Mouse (Mus musculus): ENCODE results near the gene Abhd2. TPM values are rescaled to one million over a fixed set of nuclear protein-coding genes. Genes with fewer than 3 reads are reported as not detected.

Abhd2 gene
- polyA plus RNA-seq, 1 experiment: 12.8 TPM

GRCm38 (mm10) chr7:79387991-79388390 is 115.0 kb downstream of the Abhd2 start:
- no peak overlapping the region for H3K27ac ChIP-seq (ENCODE audit: insufficient read depth, low read length)
- H3K4me1 ChIP-seq (ENCODE audit: control insufficient read depth, insufficient read depth, insufficient read length): no peaks in the 10 kb centered on the region
- no peak for DNase-seq (ENCODE audit: low read depth in 1 of 2, low spot score in 2 of 2)
- no peak for TF ChIP-seq POLR2A (IDR thresholded peaks at IDR 0.05; ENCODE audit: low read depth, low read length)
- no peak for TF ChIP-seq CTCF (IDR thresholded peaks at IDR 0.05; ENCODE audit: extremely low read depth, insufficient read depth, insufficient read length, insufficient replicate concordance)
- 87% methylated on average over 7 of the region's 7 CpGs for WGBS
- no peaks in the 10 kb centered on the region for H3K27me3 ChIP-seq (ENCODE audit: control insufficient read depth, insufficient read depth, low read length)
- no peak overlapping the region for H3K4me3 ChIP-seq (ENCODE audit: extremely low read depth, insufficient read depth, insufficient read length)
- H3K36me3 ChIP-seq (ENCODE audit: control insufficient read depth, insufficient read depth, low read length): no peaks in the 10 kb centered on the region

DNA sequence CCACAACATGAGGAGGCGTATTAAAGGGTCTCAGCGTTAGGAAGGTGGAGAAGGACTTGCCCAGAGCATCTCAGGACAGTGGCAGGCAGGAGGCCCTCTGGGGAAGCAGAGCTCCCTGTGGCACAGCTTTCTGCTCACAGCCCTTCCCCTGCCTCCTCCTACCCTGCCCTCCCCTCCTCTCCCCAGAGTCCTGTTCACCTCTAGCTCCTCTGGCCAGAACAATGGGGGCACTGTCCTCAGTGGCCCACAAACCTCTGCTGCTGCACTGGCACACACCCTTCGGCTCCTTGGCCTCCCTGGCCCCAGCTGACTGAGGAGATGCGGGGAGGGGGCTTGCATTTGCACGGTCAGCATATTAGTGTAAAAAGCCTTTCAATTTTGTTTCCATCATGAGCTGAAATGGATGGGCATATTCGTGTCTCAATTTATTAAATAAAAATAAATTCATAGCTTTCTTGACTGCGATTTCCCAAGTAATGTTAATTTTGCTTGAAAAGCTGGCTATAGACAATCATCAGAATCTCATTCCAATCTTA is 115.7 kb downstream of the Abhd2 start:
- Histone ChIP-seq H3K27ac (ENCODE audit: insufficient read depth, low read length) (no peak overlapping the region), H3K27me3 (ENCODE audit: control insufficient read depth, insufficient read depth, low read length) (no peaks in the 10 kb centered on the region), H3K4me1 (ENCODE audit: control insufficient read depth, insufficient read depth, insufficient read length) (no peaks in the 10 kb centered on the region), H3K36me3 (ENCODE audit: control insufficient read depth, insufficient read depth, low read length) (no peaks in the 10 kb centered on the region), H3K4me3 (ENCODE audit: extremely low read depth, insufficient read depth, insufficient read length) (no peak overlapping the region)
- TF ChIP-seq POLR2A (IDR thresholded peaks at IDR 0.05; ENCODE audit: low read depth, low read length): no peak
- TF ChIP-seq CTCF (IDR thresholded peaks at IDR 0.05; ENCODE audit: extremely low read depth, insufficient read depth, insufficient read length, insufficient replicate concordance): no peak
- DNase-seq (ENCODE audit: low read depth in 1 of 2, low spot score in 2 of 2): no peak
- 94% methylated on average over 7 of the region's 7 CpGs for WGBS

- H3K27ac ChIP-seq (ENCODE audit: insufficient read depth, low read length): no peak overlapping the region
Measured at GRCm38 (mm10) chr7:79390141-79390708, 117.2 kb downstream of the Abhd2 start.

DNA sequence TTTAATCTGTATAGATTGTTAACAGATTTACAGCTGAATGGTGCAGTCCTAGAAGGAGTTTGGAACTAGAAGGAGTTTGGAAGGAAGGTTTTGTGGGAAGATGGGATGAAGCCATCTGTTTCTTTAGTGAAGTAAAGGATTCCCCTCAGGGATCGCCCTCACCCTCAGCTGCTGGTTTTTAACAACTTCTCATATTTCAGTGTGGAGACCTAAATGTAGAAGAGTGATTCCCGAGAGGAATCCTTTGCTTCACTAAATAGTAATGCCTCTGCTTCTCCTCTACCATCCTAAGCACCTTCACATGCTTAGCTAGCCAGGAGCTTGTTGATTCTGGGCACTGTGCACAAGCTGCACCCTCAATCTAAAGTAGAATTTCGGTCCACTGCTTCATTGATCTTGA is 118.5 kb downstream of the Abhd2 start:
- peak overlapping the region; percentile 95; the same call in 1 of the 2 replicates for H3K4me3 ChIP-seq (ENCODE audit: extremely low read depth, insufficient read depth, insufficient read length)
- TF ChIP-seq POLR2A (IDR thresholded peaks at IDR 0.05; ENCODE audit: low read depth, low read length): no peak
- no peak for TF ChIP-seq CTCF (IDR thresholded peaks at IDR 0.05; ENCODE audit: extremely low read depth, insufficient read depth, insufficient read length, insufficient replicate concordance)
- no peaks in the 10 kb centered on the region for H3K36me3 ChIP-seq (ENCODE audit: control insufficient read depth, insufficient read depth, low read length)
- H3K4me1 ChIP-seq (ENCODE audit: control insufficient read depth, insufficient read depth, insufficient read length): no peaks in the 10 kb centered on the region
- peak in 1 of 2 experiments; percentile 7 for DNase-seq (ENCODE audit: low read depth in 1 of 2, low spot score in 2 of 2)
- 13% methylated on average over 3 of the region's 3 CpGs for WGBS
- H3K27ac ChIP-seq (ENCODE audit: insufficient read depth, low read length): peak overlapping the region; percentile 92
- no peaks in the 10 kb centered on the region for H3K27me3 ChIP-seq (ENCODE audit: control insufficient read depth, insufficient read depth, low read length)

More at GRCm38 (mm10) chr7:79390141-79390708, 117.2 kb downstream of the Abhd2 start:
- TF ChIP-seq POLR2A (IDR thresholded peaks at IDR 0.05; ENCODE audit: low read depth, low read length): no peak
- TF ChIP-seq CTCF (IDR thresholded peaks at IDR 0.05; ENCODE audit: extremely low read depth, insufficient read depth, insufficient read length, insufficient replicate concordance): no peak
- Histone ChIP-seq H3K27me3 (ENCODE audit: control insufficient read depth, insufficient read depth, low read length) (no peaks in the 10 kb centered on the region), H3K4me3 (ENCODE audit: extremely low read depth, insufficient read depth, insufficient read length) (no peak overlapping the region), H3K4me1 (ENCODE audit: control insufficient read depth, insufficient read depth, insufficient read length) (no peaks in the 10 kb centered on the region), H3K36me3 (ENCODE audit: control insufficient read depth, insufficient read depth, low read length) (no peaks in the 10 kb centered on the region)
- no peak for DNase-seq (ENCODE audit: low read depth in 1 of 2, low spot score in 2 of 2)
- WGBS: 90% methylated on average over 5 of the region's 5 CpGs

GRCm38 (mm10) chr7:79391883-79392649 is 119.1 kb downstream of the Abhd2 start, which contains the start of gene Fanci:
Gene Fanci, plus strand, starts transcription at chr7:79391929.
- peak within 1 kb of the TSS; percentile 95 for H3K4me3 ChIP-seq (ENCODE audit: extremely low read depth, insufficient read depth, insufficient read length)
- H3K36me3 ChIP-seq (ENCODE audit: control insufficient read depth, insufficient read depth, low read length): no peaks in the 10 kb centered on the region
- no peaks in the 10 kb centered on the region for H3K4me1 ChIP-seq (ENCODE audit: control insufficient read depth, insufficient read depth, insufficient read length)
- WGBS: under 1% methylated on average over 44 of the region's 44 CpGs
- DNase-seq (ENCODE audit: low read depth in 1 of 2, low spot score in 2 of 2): peak; percentile 84 to 91
- H3K27me3 ChIP-seq (ENCODE audit: control insufficient read depth, insufficient read depth, low read length): no peaks in the 10 kb centered on the region
- TF ChIP-seq POLR2A (IDR thresholded peaks at IDR 0.05; ENCODE audit: low read depth, low read length) (no peak; the same call in 1 of the 2 replicates), CTCF (IDR thresholded peaks at IDR 0.05; ENCODE audit: extremely low read depth, insufficient read depth, insufficient read length, insufficient replicate concordance) (no peak)
- peak within 1 kb of the TSS; percentile 92 for H3K27ac ChIP-seq (ENCODE audit: insufficient read depth, low read length)

DNA sequence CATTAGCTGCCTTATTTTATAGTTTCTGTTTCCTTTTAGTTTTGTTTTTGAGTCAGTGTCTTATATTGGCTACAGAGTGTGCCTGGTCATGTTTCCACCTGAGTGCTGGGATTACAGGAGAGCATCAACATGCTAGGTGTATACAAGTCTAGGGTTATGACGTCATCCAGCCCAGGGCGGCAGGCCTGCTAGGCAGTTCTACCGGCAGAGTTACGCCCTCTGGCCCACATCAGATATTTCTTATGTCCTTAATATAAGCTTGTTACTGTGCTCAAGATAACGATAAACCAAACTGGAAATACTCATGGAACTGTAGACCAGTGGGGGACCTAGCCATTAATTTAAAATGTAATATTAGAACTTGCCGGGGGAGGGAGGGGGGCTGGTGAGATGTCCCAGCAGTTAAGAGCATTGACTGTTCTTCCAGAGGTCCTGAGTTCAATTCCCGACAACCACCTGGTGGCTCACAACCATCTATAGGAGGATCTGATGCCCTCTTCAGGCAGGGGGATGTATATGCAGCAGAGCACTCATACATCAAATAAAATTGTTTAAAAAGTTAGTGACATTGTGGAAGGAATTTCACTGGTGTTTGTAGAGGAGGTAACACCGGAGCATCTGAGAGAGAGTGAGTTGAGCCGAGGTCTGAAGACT is 120.0 kb downstream of the Abhd2 start:
- peak in 1 of 2 experiments; percentile 31 for DNase-seq (ENCODE audit: low read depth in 1 of 2, low spot score in 2 of 2)
- no peaks in the 10 kb centered on the region for H3K36me3 ChIP-seq (ENCODE audit: control insufficient read depth, insufficient read depth, low read length)
- no peaks in the 10 kb centered on the region for H3K27me3 ChIP-seq (ENCODE audit: control insufficient read depth, insufficient read depth, low read length)
- WGBS: 35% methylated on average over 9 of the region's 9 CpGs
- H3K4me3 ChIP-seq (ENCODE audit: extremely low read depth, insufficient read depth, insufficient read length): peak overlapping the region; percentile 95; the same call in 1 of the 2 replicates
- H3K4me1 ChIP-seq (ENCODE audit: control insufficient read depth, insufficient read depth, insufficient read length): no peaks in the 10 kb centered on the region
- TF ChIP-seq POLR2A (IDR thresholded peaks at IDR 0.05; ENCODE audit: low read depth, low read length) (no peak), CTCF (IDR thresholded peaks at IDR 0.05; ENCODE audit: extremely low read depth, insufficient read depth, insufficient read length, insufficient replicate concordance) (no peak)
- no peak overlapping the region for H3K27ac ChIP-seq (ENCODE audit: insufficient read depth, low read length)

Data from spleen, adult 2 months (tissue).